Mouse (Mus musculus): ENCODE data around the gene Cad. TPM values are rescaled to one million over a fixed set of nuclear protein-coding genes. Genes with fewer than 3 reads are reported as not detected.
A peak's percentile ranks its signal among the peaks of the same experiment; 100 is the strongest.
"Not testable (repeated sequence)": the region's sequence is repeated elsewhere in the genome, so short reads cannot be mapped to it uniquely, and the experiment has no call there.

The Cad gene
- polyA plus RNA-seq, 1 experiment from 2014 or later, result 45.4 TPM

- Histone ChIP-seq H3K27me3 (no peaks in the 10 kb centered on the region), H3K9me3 (no peaks in the 10 kb centered on the region), H3K9ac (no peak overlapping the region), H3K27ac (no peak overlapping the region), H3K4me3 (replicated peaks) (no peak overlapping the region), H3K4me2 (no peak overlapping the region), H3K4me1 (peaks cover 7% of the 10 kb centered on the region), H3K36me3 (replicated peaks) (peaks cover 6% of the 10 kb centered on the region; the same call in 1 of the 2 replicates)
- ATAC-seq (ENCODE audit: low FRiP score), result no peak
- WGBS, result 91% methylated on average over 6 of the region's 6 CpGs
Measured at GRCm38 (mm10) chr5:31046416-31046815, 8.2 kb upstream of the Cad start.

GRCm38 (mm10) chr5:31047074-31047473 is 7.5 kb upstream of the Cad start:
- peaks cover 3% of the 10 kb centered on the region; the same call in 1 of the 2 replicates for H3K36me3 ChIP-seq (replicated peaks)
- no peak overlapping the region for H3K27ac ChIP-seq
- WGBS, result 84% methylated on average over 5 of the region's 5 CpGs
- H3K4me1 ChIP-seq, result peaks cover 7% of the 10 kb centered on the region
- ATAC-seq (ENCODE audit: low FRiP score), result no peak
- H3K4me2 ChIP-seq, result peak overlapping the region; percentile 62
- H3K9me3 ChIP-seq, result no peaks in the 10 kb centered on the region
- peak overlapping the region; percentile 66 for H3K4me3 ChIP-seq (replicated peaks)
- no peaks in the 10 kb centered on the region for H3K27me3 ChIP-seq
- peak overlapping the region; percentile 79; the same call in 1 of the 2 replicates for H3K9ac ChIP-seq

GRCm38 (mm10) chr5:31047848-31048762 is 6.5 kb upstream of the Cad start, which contains the start of gene Atraid:
Atraid (plus strand) TSS chr5:31048312.
- peak within 1 kb of the TSS; percentile 62 for H3K4me2 ChIP-seq
- peaks cover 7% of the 10 kb centered on the region; the same call in 1 of the 2 replicates for H3K36me3 ChIP-seq (replicated peaks)
- no peaks in the 10 kb centered on the region for H3K27me3 ChIP-seq
- peak; percentile 97 for ATAC-seq (ENCODE audit: low FRiP score)
- peak within 1 kb of the TSS; percentile 79 for H3K9ac ChIP-seq
- WGBS, result under 1% methylated on average over 73 of the region's 73 CpGs
- H3K4me1 ChIP-seq, result peaks cover 7% of the 10 kb centered on the region
- peak within 1 kb of the TSS; percentile 66 for H3K4me3 ChIP-seq (replicated peaks)
- peak within 1 kb of the TSS; percentile 91 for H3K27ac ChIP-seq
- no peaks in the 10 kb centered on the region for H3K9me3 ChIP-seq

- H3K9ac ChIP-seq, result peak within 1 kb of the TSS; percentile 79
- peak; percentile 10; the same call in 1 of the 2 replicates for ATAC-seq (ENCODE audit: low FRiP score)
- WGBS, result under 1% methylated on average over 23 of the region's 23 CpGs
Measured at GRCm38 (mm10) chr5:31048763-31049641, 5.6 kb upstream of the Cad start, which contains the start of gene Slc5a6. Slc5a6 (minus strand) TSS chr5:31048924.

GRCm38 (mm10) chr5:31050427-31050826 is 4.2 kb upstream of the Cad start:
- Histone ChIP-seq H3K9me3 (no peaks in the 10 kb centered on the region), H3K9ac (no peak overlapping the region), H3K27ac (no peak overlapping the region), H3K27me3 (no peaks in the 10 kb centered on the region), H3K4me3 (replicated peaks) (no peak overlapping the region), H3K4me1 (peaks cover 19% of the 10 kb centered on the region), H3K4me2 (no peak overlapping the region), H3K36me3 (replicated peaks) (peaks cover 4% of the 10 kb centered on the region; the same call in 1 of the 2 replicates)
- ATAC-seq (ENCODE audit: low FRiP score), result no peak

More at GRCm38 (mm10) chr5:31048763-31049641, 5.6 kb upstream of the Cad start, which contains the start of gene Slc5a6:
- H3K27me3 ChIP-seq, result no peaks in the 10 kb centered on the region
- peak within 1 kb of the TSS; percentile 66 for H3K4me3 ChIP-seq (replicated peaks)
- H3K9me3 ChIP-seq, result no peaks in the 10 kb centered on the region
- peaks cover 7% of the 10 kb centered on the region; the same call in 1 of the 2 replicates for H3K36me3 ChIP-seq (replicated peaks)
- peak within 1 kb of the TSS; percentile 62 for H3K4me2 ChIP-seq
- H3K27ac ChIP-seq, result peak within 1 kb of the TSS; percentile 91
- peaks cover 10% of the 10 kb centered on the region for H3K4me1 ChIP-seq

GRCm38 (mm10) chr5:31053728-31054127 is 852 bp upstream of the Cad start:
- 59% methylated on average over 4 of the region's 4 CpGs for WGBS

GRCm38 (mm10) chr5:31055216-31056140 is 898 bp downstream of the Cad start:
- no peaks in the 10 kb centered on the region for H3K9me3 ChIP-seq
- peaks cover 19% of the 10 kb centered on the region for H3K4me1 ChIP-seq
- H3K9ac ChIP-seq, result peak overlapping the region; percentile 68
- peak overlapping the region; percentile 54 for H3K4me3 ChIP-seq (replicated peaks)
- peak overlapping the region; percentile 36; the same call in 1 of the 2 replicates for H3K27ac ChIP-seq
- no peaks in the 10 kb centered on the region for H3K27me3 ChIP-seq
- WGBS, result 24% methylated on average over 19 of the region's 19 CpGs
- peak overlapping the region; percentile 83 for H3K4me2 ChIP-seq
- H3K36me3 ChIP-seq (replicated peaks), result peaks cover 38% of the 10 kb centered on the region
- ATAC-seq (ENCODE audit: low FRiP score), result peak; percentile 44

More at GRCm38 (mm10) chr5:31053728-31054127, 852 bp upstream of the Cad start:
- not testable (repeated sequence) for H3K27me3 ChIP-seq; H3K9me3 ChIP-seq; ATAC-seq (ENCODE audit: low FRiP score)
- peaks cover 20% of the 10 kb centered on the region for H3K36me3 ChIP-seq (replicated peaks)
- H3K9ac ChIP-seq, result peak overlapping the region; percentile 68; the same call in 1 of the 2 replicates
- peak overlapping the region; percentile 54 for H3K4me3 ChIP-seq (replicated peaks)
- peak overlapping the region; percentile 36; the same call in 1 of the 2 replicates for H3K27ac ChIP-seq
- H3K4me1 ChIP-seq, result peaks cover 19% of the 10 kb centered on the region
- H3K4me2 ChIP-seq, result peak overlapping the region; percentile 83

- H3K36me3 ChIP-seq (replicated peaks), result peaks cover 97% of the 10 kb centered on the region
- WGBS, result 97% methylated on average over 3 of the region's 3 CpGs
Measured at GRCm38 (mm10) chr5:31069810-31070209, 15.2 kb downstream of the Cad start.

GRCm38 (mm10) chr5:31071059-31071458 is 16.5 kb downstream of the Cad start:
- Histone ChIP-seq H3K9ac (no peak overlapping the region), H3K27ac (no peak overlapping the region), H3K4me1 (no peaks in the 10 kb centered on the region), H3K27me3 (no peaks in the 10 kb centered on the region), H3K36me3 (replicated peaks) (peaks cover 99% of the 10 kb centered on the region), H3K4me2 (no peak overlapping the region), H3K9me3 (no peaks in the 10 kb centered on the region), H3K4me3 (replicated peaks) (no peak overlapping the region)
- 90% methylated on average over 2 of the region's 2 CpGs for WGBS
- no peak for ATAC-seq (ENCODE audit: low FRiP score)

More at GRCm38 (mm10) chr5:31069810-31070209, 15.2 kb downstream of the Cad start:
- H3K4me3 ChIP-seq (replicated peaks), result no peak overlapping the region
- no peaks in the 10 kb centered on the region for H3K27me3 ChIP-seq
- no peak overlapping the region for H3K4me2 ChIP-seq
- no peak overlapping the region for H3K9ac ChIP-seq
- no peak for ATAC-seq (ENCODE audit: low FRiP score)
- no peak overlapping the region for H3K27ac ChIP-seq
- no peaks in the 10 kb centered on the region for H3K9me3 ChIP-seq
- no peaks in the 10 kb centered on the region for H3K4me1 ChIP-seq

- 95% methylated on average over 11 of the region's 11 CpGs for WGBS
- peaks cover 100% of the 10 kb centered on the region for H3K36me3 ChIP-seq (replicated peaks)
- H3K4me3 ChIP-seq (replicated peaks), result no peak overlapping the region
- no peak overlapping the region for H3K4me2 ChIP-seq
- H3K4me1 ChIP-seq, result no peaks in the 10 kb centered on the region
- H3K9ac ChIP-seq, result no peak overlapping the region
- no peak for ATAC-seq (ENCODE audit: low FRiP score)
- H3K27me3 ChIP-seq, result no peaks in the 10 kb centered on the region
- H3K9me3 ChIP-seq, result no peaks in the 10 kb centered on the region
- no peak overlapping the region for H3K27ac ChIP-seq
Measured at GRCm38 (mm10) chr5:31071821-31072220, 17.2 kb downstream of the Cad start.

GRCm38 (mm10) chr5:31073176-31073575 is 18.6 kb downstream of the Cad start:
- no peak overlapping the region for H3K4me3 ChIP-seq (replicated peaks)
- H3K27me3 ChIP-seq, result no peaks in the 10 kb centered on the region
- H3K36me3 ChIP-seq (replicated peaks), result peaks cover 100% of the 10 kb centered on the region
- no peak for ATAC-seq (ENCODE audit: low FRiP score)
- H3K27ac ChIP-seq, result no peak overlapping the region
- no peak overlapping the region for H3K4me2 ChIP-seq
- 90% methylated on average over 12 of the region's 12 CpGs for WGBS
- no peaks in the 10 kb centered on the region for H3K4me1 ChIP-seq
- H3K9me3 ChIP-seq, result no peaks in the 10 kb centered on the region
- H3K9ac ChIP-seq, result no peak overlapping the region

Data from forebrain, embryonic 12.5 days (tissue).